Mouse (Mus musculus): ENCODE data around the gene Pced1b. TPM values are rescaled to one million over a fixed set of nuclear protein-coding genes. Genes with fewer than 3 reads are reported as not detected.
A peak's percentile ranks its signal among the peaks of the same experiment; 100 is the strongest.
"Not testable (repeated sequence)": the region's sequence is repeated elsewhere in the genome, so short reads cannot be mapped to it uniquely, and the experiment has no call there.

Gene Pced1b
- 5.5 and 6.7 TPM in 2 replicates for polyA plus RNA-seq (2014; fragmentation: Nextera tagmentation; extraction: Ambion mirVana)

DNA sequence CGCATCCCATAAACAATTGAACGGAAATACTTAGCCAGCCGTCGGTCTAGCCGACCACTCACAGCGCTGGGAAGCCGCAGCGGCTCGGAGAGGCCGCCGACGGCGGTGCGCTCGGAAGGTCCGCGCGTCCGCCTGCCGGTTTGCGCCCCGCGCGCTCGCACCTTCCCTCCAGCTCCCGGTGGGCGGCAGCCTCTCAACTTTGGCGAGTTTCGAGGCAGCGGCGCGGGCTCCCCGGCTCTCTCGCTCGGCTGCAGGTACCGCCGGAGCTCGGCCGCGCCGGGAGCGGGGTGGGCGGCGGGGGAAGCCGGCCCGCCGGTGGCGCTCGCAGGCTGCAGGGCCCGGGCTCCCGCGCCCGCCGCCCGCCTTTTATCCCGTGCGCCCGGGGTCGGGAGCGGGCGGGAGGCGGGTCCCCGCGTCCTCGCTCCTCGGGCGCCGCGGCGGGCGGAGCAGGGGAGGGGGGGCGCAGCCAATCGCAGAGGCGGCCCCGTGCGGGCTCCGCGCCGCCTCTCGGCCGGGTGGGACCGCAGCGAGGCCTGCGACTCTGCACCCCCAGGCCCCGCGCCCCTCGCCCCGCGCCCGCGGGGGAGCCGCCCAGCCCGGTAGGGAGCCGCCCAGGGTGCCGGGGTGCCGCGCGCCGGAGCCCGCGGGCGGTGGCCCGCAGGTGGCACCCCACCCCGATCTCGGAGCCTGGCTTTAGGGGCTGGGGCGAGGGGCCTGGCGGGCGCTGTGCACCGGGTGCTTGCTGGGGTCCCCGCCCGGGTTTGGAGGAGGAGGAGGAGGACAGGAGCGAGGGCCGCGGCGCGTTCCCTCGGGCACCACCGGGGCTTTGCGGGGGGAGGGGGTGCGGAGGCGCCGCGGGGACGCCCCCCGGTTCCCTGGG is at the start of gene Pced1b, which contains the start of gene Amigo2:
Gene Pced1b (plus strand): TSS at position 197 of the 880 bp plus-strand sequence.
Gene Amigo2 (minus strand): TSS at position 377 of the 880 bp plus-strand sequence.
- peak; percentile 92 for ATAC-seq (ENCODE audit: low read depth)
- Histone ChIP-seq H3K36me3 (ENCODE audit: control insufficient read depth, insufficient read depth, low read length) (no peaks in the 10 kb centered on the region), H3K27me3 (ENCODE audit: control insufficient read depth, insufficient read depth, low read length) (no peaks in the 10 kb centered on the region), H3K4me1 (ENCODE audit: control insufficient read depth, insufficient read depth, low read length) (0 out of 2 replicates have a peak, but pooled peaks cover 4% of the 10 kb centered on the region), H3K9ac (replicated peaks; ENCODE audit: low read depth, low read length) (peak within 1 kb of the TSS; percentile 85), H3K4me3 (ENCODE audit: low read depth, low read length) (peak within 1 kb of the TSS; percentile 70), H3K27ac (ENCODE audit: low read depth, low read length) (peak within 1 kb of the TSS; percentile 74), H3K4me2 (ENCODE audit: low read depth, low read length) (peak within 1 kb of the TSS; percentile 78), H3K9me3 (ENCODE audit: control insufficient read depth, low read length) (no peaks in the 10 kb centered on the region)
- under 1% methylated on average over 82 of the region's 125 CpGs for WGBS

DNA sequence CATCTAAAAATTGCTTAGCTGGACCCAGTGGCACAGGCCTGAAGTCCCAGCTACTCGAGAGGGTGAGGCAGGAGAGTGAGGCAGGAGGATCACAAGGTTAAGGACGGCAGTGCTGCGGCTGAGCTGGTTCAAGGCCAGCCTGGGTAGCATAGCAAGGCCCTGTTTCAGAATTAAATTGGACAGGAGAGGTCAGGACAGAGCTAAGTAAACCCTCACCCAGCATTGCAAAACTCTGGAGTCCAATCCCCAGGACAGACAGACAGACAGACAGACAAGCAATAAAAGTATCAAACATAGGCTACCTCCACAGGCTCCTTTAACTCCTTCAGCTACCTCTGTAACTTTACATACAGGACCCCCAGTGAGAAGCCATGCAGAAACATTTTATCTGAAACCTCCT is 42.0 kb upstream of the Pced1b start:
- no peaks in the 10 kb centered on the region for H3K36me3 ChIP-seq (ENCODE audit: control insufficient read depth, insufficient read depth, low read length)
- no peak overlapping the region for H3K27ac ChIP-seq (ENCODE audit: low read depth, low read length)
- no peak for ATAC-seq (ENCODE audit: low read depth)

DNA sequence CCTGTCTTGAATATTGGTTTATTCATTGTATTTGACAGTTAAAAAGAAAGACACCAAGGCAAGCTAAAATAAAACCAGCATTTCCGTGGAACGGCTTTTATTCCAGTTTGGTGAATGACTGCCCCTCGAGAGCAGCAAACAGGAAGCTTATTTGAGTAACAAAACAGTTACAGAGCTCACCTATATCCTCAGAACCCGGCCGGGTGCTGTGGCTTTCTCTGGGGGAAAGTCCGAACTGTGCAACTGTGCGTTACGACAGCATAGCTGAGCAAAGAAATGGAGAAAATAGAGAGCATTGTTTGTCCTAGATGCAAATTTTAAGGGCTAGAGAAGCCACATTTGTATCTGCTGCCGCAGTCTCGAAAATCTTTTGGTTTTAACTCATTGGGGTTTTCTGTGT is 41.1 kb upstream of the Pced1b start:
- Histone ChIP-seq H3K4me3 (ENCODE audit: low read depth, low read length) (no peak overlapping the region), H3K4me2 (ENCODE audit: low read depth, low read length) (no peak overlapping the region), H3K9ac (replicated peaks; ENCODE audit: low read depth, low read length) (no peak overlapping the region), H3K27ac (ENCODE audit: low read depth, low read length) (no peak overlapping the region), H3K27me3 (ENCODE audit: control insufficient read depth, insufficient read depth, low read length) (no peaks in the 10 kb centered on the region), H3K4me1 (ENCODE audit: control insufficient read depth, insufficient read depth, low read length) (no peaks in the 10 kb centered on the region), H3K9me3 (ENCODE audit: control insufficient read depth, low read length) (no peaks in the 10 kb centered on the region), H3K36me3 (ENCODE audit: control insufficient read depth, insufficient read depth, low read length) (no peaks in the 10 kb centered on the region)
- ATAC-seq (ENCODE audit: low read depth): no peak
- 79% methylated on average over 10 of the region's 10 CpGs for WGBS

More for the DNA sequence above, 42.0 kb upstream of the Pced1b start:
- H3K4me2 ChIP-seq (ENCODE audit: low read depth, low read length): no peak overlapping the region
- H3K9me3 ChIP-seq (ENCODE audit: control insufficient read depth, low read length): no peaks in the 10 kb centered on the region
- H3K4me3 ChIP-seq (ENCODE audit: low read depth, low read length): no peak overlapping the region
- no peaks in the 10 kb centered on the region for H3K4me1 ChIP-seq (ENCODE audit: control insufficient read depth, insufficient read depth, low read length)
- no peaks in the 10 kb centered on the region for H3K27me3 ChIP-seq (ENCODE audit: control insufficient read depth, insufficient read depth, low read length)
- 86% methylated on average over 3 of the region's 3 CpGs for WGBS
- no peak overlapping the region for H3K9ac ChIP-seq (replicated peaks; ENCODE audit: low read depth, low read length)

DNA sequence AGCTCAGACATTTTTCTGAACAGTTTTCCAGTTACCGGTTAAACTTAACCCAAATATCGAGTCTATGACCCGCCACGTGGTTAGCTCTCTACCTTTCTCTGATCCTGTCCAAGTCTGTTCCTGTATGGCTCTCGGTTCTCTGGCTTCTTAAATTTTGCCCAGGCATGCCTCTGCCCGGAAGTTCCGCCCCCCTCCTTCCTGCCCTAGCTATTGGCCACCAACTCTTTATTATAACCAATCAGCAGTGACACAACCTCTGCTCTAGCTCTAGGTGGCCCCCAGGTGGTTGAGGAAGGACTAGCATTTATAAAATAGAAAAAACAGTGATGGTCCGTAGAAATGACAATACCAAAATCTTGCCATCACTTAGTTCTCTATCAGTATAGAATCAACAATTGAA is 40.4 kb upstream of the Pced1b start:
- Histone ChIP-seq H3K9me3 (ENCODE audit: control insufficient read depth, low read length) (no peaks in the 10 kb centered on the region), H3K27ac (ENCODE audit: low read depth, low read length) (no peak overlapping the region), H3K4me1 (ENCODE audit: control insufficient read depth, insufficient read depth, low read length) (no peaks in the 10 kb centered on the region), H3K9ac (replicated peaks; ENCODE audit: low read depth, low read length) (no peak overlapping the region), H3K4me3 (ENCODE audit: low read depth, low read length) (no peak overlapping the region), H3K27me3 (ENCODE audit: control insufficient read depth, insufficient read depth, low read length) (no peaks in the 10 kb centered on the region), H3K36me3 (ENCODE audit: control insufficient read depth, insufficient read depth, low read length) (no peaks in the 10 kb centered on the region), H3K4me2 (ENCODE audit: low read depth, low read length) (no peak overlapping the region)
- ATAC-seq (ENCODE audit: low read depth): no peak
- WGBS: 96% methylated on average over 8 of the region's 8 CpGs

DNA sequence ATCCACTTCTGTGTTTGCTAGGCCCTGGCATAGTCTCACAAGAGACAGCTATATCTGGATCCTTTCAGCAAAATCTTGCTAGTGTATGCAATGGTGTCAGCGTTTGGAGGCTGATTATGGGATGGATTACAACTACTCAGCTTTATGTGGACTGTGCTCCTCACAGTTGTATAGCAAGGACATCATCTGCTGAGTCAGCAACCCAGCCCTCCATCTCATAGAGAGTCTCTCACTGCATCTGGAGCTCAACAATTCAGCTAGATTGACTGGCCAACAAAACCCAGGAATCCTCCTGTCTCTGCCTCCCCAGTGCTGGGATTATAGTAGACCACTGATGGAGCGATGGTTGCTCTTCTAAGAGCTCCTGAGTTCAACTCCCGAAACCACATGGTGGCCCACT is 37.2 kb upstream of the Pced1b start:
- WGBS: 80% methylated on average over 3 of the region's 3 CpGs
- not testable (repeated sequence) for ATAC-seq (ENCODE audit: low read depth); H3K9me3 ChIP-seq (ENCODE audit: control insufficient read depth, low read length); H3K4me2 ChIP-seq (ENCODE audit: low read depth, low read length); H3K4me3 ChIP-seq (ENCODE audit: low read depth, low read length); H3K27ac ChIP-seq (ENCODE audit: low read depth, low read length); H3K27me3 ChIP-seq (ENCODE audit: control insufficient read depth, insufficient read depth, low read length); H3K9ac ChIP-seq (replicated peaks; ENCODE audit: low read depth, low read length); H3K36me3 ChIP-seq (ENCODE audit: control insufficient read depth, insufficient read depth, low read length); H3K4me1 ChIP-seq (ENCODE audit: control insufficient read depth, insufficient read depth, low read length)

DNA sequence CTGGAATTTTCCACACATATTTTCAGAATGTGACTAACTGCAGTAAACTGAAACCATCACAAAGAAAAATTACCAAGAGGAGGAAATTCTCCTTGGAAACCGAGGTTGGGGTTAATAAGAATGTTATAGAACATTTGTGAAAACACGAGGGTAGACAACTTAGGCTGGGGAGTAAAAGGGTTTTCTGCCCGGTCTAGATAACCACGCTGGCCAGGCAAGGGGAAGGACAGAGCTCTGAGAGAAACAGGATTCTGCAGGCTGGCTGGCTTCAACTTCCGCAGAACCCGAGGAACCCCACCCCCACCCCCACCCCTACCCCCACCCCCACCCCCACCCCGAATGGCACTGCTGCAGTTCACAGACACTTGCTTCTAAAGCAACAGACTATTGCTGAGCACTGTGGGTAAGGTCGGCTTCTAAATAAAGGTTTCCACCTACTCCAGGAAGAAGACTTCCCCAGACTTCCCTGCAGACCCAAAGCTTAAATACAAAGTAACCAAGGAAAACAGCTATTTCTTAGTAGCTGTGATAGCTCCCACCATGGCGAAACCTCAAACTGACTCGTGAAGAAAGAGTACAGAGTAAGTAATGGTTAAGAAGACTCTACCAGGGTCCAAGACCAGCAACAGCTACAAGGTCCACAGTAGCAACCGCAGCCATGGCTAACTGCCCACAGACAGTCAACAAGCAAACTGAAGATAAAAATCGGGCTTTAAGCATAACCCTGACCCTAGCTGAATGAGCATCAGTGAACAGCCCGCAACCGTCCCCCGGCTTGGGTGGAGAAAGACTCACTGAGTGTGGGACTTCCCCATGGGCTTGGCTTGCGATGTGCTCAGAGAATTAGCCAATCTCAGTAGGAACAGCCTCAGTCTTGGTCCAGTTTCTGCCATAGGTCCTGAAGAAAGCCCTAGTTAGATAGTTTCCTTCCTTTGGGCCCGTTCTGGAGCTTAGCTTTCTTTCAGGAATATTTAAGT is 34.1 kb upstream of the Pced1b start:
- ATAC-seq (ENCODE audit: low read depth): no peak
- no peak overlapping the region for H3K27ac ChIP-seq (ENCODE audit: low read depth, low read length)
- no peak overlapping the region for H3K9ac ChIP-seq (replicated peaks; ENCODE audit: low read depth, low read length)
- no peaks in the 10 kb centered on the region for H3K36me3 ChIP-seq (ENCODE audit: control insufficient read depth, insufficient read depth, low read length)
- no peak overlapping the region for H3K4me2 ChIP-seq (ENCODE audit: low read depth, low read length)
- no peaks in the 10 kb centered on the region for H3K27me3 ChIP-seq (ENCODE audit: control insufficient read depth, insufficient read depth, low read length)
- no peaks in the 10 kb centered on the region for H3K4me1 ChIP-seq (ENCODE audit: control insufficient read depth, insufficient read depth, low read length)
- H3K9me3 ChIP-seq (ENCODE audit: control insufficient read depth, low read length): no peaks in the 10 kb centered on the region
- no peak overlapping the region for H3K4me3 ChIP-seq (ENCODE audit: low read depth, low read length)
- WGBS: 84% methylated on average over 17 of the region's 17 CpGs

DNA sequence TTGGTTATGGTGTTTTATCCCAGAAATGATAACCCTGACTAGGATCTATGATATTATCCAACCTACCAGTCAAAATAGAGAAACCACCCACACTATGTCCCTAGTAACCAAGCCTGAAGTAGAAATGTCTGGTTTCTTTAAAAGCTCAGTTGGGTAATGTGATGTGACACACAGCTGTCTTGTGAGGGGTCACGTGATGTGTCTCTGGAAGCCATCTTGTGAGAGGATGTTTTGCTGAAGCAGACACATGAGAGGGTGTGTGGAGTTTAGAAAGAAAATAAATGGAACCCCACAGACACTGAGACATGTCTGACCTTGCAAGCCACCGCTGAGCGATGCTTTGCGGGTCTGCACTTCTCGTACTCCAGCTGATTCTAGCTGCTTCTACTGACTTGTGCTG is 30.1 kb upstream of the Pced1b start:
- 91% methylated on average over 5 of the region's 5 CpGs for WGBS
- H3K4me3 ChIP-seq (ENCODE audit: low read depth, low read length): no peak overlapping the region
- no peaks in the 10 kb centered on the region for H3K4me1 ChIP-seq (ENCODE audit: control insufficient read depth, insufficient read depth, low read length)
- no peaks in the 10 kb centered on the region for H3K9me3 ChIP-seq (ENCODE audit: control insufficient read depth, low read length)
- no peak overlapping the region for H3K9ac ChIP-seq (replicated peaks; ENCODE audit: low read depth, low read length)
- no peak overlapping the region for H3K4me2 ChIP-seq (ENCODE audit: low read depth, low read length)
- no peaks in the 10 kb centered on the region for H3K27me3 ChIP-seq (ENCODE audit: control insufficient read depth, insufficient read depth, low read length)
- ATAC-seq (ENCODE audit: low read depth): no peak
- no peaks in the 10 kb centered on the region for H3K36me3 ChIP-seq (ENCODE audit: control insufficient read depth, insufficient read depth, low read length)
- H3K27ac ChIP-seq (ENCODE audit: low read depth, low read length): no peak overlapping the region

DNA sequence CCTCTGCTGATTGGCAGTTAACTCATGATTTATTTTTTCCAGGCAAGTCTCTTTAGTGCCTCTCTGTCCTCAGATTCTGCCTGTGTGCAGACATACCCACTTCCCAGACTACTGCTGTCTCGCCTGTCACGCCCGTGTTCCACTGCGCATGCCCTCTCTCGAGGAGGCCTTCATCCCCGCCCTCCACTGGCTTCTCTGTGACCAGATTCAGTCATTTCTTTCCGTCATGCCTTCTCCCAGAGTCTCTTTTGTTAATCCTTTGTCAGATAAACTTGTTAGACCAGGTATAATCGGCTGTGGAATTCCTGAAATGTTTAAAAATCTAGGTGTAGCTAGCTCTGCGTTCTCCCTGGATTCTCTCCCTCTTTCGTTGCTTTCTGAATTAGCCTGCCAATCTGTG is 23.5 kb upstream of the Pced1b start:
- H3K9ac ChIP-seq (replicated peaks; ENCODE audit: low read depth, low read length): no peak overlapping the region
- H3K27me3 ChIP-seq (ENCODE audit: control insufficient read depth, insufficient read depth, low read length): no peaks in the 10 kb centered on the region
- H3K9me3 ChIP-seq (ENCODE audit: control insufficient read depth, low read length): no peaks in the 10 kb centered on the region
- H3K4me1 ChIP-seq (ENCODE audit: control insufficient read depth, insufficient read depth, low read length): no peaks in the 10 kb centered on the region
- no peak overlapping the region for H3K27ac ChIP-seq (ENCODE audit: low read depth, low read length)
- no peaks in the 10 kb centered on the region for H3K36me3 ChIP-seq (ENCODE audit: control insufficient read depth, insufficient read depth, low read length)
- 90% methylated on average over 10 of the region's 10 CpGs for WGBS
- no peak overlapping the region for H3K4me3 ChIP-seq (ENCODE audit: low read depth, low read length)
- no peak overlapping the region for H3K4me2 ChIP-seq (ENCODE audit: low read depth, low read length)
- ATAC-seq (ENCODE audit: low read depth): no peak
